Mouse (Mus musculus): ENCODE results near the gene Ulk3.
A peak's percentile ranks its signal among the peaks of the same experiment; 100 is the strongest.

The Ulk3 gene

DNA sequence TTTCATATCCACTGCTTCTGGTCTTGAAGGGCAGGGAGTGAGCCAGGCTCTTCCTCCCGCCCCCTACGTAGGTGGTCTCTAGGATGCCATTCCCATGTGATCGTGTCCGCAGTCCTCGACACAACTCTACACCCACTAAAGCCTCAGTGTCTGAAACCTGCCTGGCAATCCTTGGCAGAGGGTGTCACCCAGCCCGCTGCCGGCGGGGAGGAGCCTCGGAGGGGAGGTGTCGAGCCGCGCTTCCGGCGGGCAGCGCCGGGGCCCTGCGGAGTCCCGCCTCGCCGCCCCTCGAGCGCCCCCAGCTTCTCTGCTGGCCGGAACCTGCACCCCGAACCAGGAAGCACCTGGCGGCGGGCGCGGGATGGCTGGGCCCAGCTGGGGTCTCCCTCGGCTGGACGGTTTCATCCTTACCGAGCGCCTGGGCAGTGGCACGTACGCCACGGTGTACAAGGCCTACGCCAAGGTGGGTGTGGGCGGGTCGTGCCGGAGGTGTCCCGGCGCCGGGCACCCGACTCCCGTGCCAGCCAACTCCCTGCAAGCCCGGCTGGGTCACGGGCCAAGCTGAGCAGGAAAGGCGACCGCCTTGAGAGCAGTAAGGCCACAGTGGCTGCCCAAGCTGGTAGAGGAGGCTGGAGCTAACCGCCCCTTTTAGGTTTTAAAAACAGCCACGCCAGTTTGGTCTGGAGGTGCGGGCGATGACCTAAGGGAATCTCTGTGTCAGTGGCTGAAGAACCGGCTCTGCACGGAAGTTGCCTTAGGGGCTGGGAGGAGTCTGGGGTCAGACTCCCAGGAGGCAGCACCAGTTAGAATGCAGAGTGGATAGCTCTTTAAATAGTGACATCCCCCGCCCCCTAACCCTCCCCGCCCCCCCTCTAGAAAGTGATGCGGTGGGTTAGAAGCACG, at the start of gene Ulk3:
Gene Ulk3 (plus strand): TSS at position 229 of the 903 bp plus-strand sequence.
- peak; percentile 66 for DNase-seq (ENCODE audit: low spot score)

DNA sequence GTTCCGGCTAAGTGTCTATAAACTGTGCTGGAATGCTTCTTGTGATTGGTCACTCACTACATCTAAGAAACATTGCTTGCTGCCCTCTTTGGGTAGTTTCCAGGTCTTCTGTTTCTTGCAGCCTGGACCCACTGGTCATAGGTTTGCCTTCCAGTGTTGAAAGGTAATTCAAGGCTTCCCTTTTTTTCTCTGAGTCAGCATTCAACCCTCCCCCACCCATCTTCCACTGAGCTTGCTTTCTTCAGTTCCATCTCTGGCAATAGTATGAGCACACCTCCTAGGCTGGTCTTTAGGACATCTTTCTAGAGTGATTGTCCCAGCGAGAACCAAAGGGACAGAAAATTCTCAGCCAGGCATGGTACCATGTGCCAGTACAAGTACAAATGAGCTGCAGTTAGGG, 49.7 kb upstream of the Ulk3 start:
- DNase-seq (ENCODE audit: low spot score) = no peak

DNA sequence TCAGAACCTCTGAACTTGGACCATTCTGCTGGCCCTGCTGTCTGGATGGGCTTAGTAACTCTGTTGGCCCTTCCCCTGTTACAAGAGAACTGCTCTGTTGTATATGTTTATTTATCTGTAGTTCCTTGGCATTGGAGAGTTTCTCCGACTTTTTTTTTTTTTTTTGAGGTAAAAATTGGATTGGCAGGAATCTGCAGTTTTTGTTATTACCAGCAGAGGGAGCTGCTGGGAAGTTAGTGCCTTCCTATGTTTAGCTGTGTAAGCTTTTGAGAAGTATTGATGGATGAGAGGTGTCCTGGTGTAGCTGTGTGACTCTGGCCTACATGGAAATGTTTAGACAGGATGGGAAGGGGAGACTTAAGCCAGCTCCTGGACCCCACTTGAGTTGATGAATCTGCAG, 47.9 kb upstream of the Ulk3 start:
- no peak for DNase-seq (ENCODE audit: low spot score)

DNA sequence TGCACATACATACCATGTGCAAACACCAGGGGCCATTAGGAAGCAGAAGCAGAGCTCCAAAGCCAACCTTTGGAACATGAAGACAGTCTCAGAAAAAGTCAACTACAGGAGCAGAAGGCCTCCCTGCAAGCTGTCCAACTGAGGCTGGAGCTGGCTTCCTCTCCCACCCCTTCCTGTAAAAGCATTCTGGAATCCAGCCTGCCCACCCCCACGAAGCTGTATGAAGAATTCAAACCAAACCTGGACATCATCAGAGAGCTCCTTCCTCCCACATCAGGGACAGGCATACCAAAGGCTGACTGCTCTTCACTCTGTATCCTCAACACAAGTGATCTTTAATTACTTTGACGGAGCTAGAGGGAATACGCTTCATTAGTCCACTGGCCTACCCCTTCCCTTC, 45.3 kb upstream of the Ulk3 start:
- no peak for DNase-seq (ENCODE audit: low spot score)

DNA sequence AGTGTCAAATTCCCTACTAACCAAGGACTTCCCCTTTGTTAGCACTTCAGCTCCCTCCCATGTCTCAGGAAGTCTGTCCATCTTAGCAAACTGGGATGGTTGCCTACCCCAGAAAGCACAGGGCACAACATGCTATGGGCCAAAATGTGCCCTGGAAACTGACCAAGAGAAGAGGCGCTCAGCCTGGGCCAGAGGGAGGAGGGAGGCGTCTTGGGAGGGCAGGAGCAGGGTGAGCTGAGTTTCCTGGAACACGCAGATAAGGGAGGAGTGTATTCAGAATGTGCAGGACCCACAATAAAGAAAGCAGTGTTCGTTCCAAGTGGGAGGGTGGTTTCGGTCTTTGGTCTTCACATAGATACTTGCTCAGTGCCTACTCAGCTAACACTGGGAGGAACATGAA, 42.0 kb upstream of the Ulk3 start:
- no peak for DNase-seq (ENCODE audit: low spot score)

DNA sequence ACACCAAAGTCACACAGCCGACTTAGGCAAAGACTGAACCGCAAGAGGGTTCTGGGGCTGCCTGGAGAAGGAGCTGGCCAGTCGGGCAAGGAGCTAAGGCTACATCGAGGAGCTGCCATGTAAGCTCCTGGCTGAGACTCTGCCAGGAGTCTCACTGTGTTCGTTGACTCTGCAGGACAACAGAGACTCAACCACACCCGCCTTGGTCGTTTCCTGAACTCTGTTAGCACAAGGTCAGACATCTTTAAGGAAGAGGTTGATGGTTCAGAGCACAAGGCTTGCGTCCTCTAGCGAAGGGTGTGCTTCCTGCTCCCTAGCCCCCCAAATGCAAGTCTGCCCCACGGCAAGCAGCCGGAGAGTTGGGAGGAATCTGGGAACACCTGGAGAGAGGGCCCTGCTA, 41.4 kb upstream of the Ulk3 start:
- DNase-seq (ENCODE audit: low spot score) = no peak

DNA sequence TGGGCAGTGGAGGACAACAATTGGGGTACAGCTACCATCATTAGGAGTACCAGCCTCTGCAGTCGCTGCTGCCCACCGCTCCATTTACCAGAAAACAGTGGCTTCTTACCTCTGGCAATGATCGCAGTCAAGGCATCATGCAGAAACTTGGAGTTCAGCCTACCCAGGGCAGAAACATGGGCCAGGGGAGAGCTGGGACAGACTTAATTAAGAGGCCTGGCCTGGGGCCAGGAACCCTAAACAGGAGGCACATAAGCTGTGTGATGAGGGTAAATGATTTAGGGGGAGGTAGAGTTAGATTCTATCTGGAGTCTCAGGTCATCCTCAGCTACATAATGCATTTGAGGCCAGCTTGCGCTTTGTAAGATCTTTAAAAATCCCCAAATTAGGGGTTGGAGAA, 40.1 kb upstream of the Ulk3 start:
- DNase-seq (ENCODE audit: low spot score) = no peak

DNA sequence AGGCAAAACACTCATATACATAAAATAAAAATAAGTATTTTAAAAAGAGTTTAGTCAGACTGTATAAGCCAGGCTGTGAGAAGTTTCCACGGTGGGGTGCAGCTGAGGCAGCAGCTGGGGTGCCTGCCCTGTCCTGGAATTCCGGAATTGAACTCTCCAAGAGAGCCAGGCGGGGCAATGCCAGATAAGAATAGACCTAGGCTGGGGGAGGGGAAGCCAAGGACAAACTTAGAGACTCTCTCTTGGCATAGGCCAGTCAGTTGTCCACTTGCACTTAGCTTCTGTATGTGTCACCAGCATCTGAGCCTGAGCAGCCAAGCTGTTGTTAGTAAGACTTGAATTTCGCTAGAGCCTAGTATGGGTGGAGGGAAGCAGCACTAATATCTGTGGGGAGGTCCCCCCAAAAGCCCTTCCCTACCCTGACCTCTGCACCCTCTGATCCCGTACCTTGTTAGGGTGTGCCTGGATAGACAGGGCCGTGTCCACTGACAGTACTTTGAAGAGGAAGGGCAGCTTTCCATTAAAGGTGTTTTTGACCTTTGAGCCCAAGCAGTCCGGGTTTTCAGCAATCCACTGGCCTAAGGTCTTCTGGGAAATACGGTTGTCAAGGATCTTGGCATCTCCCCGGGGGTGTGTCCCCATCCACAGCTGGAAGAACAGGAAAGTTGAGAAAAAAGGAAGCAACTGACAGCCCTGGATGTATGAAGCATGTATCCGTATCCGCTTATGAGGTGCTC, 39.0 kb upstream of the Ulk3 start:
- no peak for DNase-seq (ENCODE audit: low spot score)

DNA sequence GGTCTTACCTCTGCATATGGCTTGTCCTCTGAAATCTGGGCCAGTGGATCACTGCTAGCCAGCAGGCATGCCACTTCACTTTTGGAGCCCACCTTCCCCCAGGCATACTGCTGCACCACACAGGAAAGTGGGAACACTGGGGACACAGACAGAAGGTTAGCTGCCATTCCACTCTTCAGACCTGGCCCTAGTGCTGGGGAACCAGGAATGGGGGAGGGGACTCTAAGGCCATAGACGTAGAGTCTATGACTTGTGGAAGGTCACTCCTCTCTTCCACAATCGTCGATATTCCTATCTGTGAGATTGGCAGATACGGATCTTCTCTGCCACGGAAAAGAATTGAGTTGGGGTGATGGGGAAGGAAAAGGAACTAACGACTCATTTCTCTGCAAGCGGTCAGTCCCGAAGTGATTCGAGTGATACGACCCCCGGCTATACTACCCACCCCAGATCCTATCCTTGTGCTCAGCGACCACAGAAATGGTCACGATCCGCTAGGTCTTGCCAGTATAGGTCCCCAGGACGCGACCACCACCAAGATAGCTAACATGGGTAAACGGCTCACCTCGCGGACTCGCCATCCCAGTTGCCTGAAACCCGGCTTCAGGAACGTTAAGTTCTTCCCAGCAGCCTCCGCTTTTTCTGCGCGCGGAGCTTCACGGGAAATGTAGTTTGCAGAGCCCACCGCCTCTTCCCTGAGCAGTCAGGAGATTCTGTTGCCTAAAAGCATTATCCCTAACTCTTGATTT, 36.9 kb upstream of the Ulk3 start, which contains the start of gene Mpi:
Gene Mpi (minus strand): TSS at position 625 of the 749 bp plus-strand sequence.
- DNase-seq (ENCODE audit: low spot score) = no peak

DNA sequence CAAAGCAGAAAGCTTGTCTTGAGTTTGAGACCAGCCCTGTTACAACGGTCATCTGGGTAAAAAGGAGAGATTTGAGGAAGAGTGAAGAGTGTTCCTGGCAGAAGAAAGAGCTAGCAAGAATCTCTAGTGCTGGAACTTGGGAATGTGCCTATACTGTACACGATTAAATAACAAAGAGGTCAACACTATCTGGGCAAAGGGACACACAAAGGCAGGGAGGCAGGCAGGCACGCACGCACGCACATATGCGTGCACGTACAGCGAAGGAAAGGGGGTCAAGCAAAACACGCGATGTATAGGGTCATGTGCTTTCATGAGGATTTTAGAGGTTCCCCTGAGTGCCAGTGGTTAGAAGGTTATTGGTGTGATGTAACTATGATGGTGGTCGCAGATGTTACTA, 36.1 kb upstream of the Ulk3 start:
- no peak for DNase-seq (ENCODE audit: low spot score)

DNA sequence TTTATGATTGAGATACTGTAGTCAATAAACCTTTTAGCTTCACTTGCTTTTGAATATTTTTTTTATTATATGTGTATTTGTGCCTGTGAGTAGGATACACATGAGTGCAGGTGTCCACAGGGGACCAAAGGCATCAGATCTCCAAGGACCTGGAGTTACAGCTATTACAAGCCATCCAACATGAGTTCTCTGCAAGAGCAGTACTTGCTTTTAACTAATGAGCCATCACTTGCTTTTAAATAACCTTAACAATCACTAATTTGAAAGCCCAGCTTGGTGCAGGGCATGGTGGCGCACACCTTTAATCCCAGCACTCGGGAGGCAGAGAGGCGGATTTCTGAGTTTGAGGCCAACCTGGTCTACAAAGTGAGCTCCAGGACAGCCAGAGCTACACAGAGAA, 34.5 kb upstream of the Ulk3 start:
- DNase-seq (ENCODE audit: low spot score) = no peak

DNA sequence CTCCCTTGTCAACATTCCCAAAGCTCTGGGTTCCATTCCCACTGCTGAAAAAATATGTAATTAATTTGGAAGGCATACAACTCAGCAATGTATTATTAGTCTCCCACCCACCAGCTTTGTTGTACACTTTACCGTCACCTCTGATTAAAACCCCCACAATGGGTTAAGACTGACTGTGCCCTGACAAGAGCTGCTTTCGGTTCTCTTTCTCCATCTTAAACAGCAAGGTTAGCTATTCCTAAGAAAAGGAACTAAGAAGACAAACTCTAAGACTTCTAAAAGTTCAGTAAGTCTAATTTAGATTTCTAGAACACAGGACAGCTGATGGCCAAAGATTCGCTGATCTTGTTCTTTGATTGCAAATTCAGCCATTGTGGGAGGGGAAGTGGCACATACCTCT, 32.0 kb upstream of the Ulk3 start:
- no peak for DNase-seq (ENCODE audit: low spot score)

DNA sequence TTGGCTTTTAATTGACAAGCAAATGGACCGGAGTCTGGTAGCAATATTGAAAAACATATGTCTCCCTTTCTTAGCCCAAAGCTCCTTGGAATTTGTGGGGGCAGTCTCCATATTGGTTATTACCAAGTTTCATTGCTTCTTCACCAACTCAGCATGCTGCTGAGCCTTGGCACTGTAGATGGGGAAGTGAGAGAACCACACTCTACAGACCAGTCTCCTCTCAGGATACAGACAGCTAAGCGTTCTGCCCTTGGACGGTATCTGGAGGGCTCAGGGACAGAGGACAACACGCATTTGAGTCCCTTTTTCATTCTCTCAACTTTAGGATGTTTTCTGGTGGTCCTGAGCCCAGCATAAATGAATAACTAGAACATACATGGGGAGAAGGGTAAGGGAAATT, 30.6 kb upstream of the Ulk3 start:
- DNase-seq (ENCODE audit: low spot score) = no peak

DNA sequence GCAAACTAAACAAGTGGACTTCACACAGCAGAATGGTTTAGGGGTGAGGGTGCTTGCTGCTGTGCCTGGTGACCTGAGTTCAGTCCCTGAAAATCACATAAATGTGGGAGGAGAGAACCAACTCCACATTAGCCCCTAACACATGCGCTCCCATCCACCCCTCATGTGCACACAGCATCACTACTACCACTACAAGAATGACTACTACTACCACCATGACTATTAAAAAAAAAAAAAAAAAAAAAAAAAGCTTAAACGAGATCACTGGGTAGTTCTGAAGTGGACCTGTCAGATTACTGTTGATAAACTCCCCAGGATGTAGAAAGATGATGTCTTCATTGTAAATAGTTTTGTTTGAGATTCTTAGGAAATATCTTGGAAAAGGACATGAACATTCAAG, 29.7 kb upstream of the Ulk3 start:
- no peak for DNase-seq (ENCODE audit: low spot score)

DNA sequence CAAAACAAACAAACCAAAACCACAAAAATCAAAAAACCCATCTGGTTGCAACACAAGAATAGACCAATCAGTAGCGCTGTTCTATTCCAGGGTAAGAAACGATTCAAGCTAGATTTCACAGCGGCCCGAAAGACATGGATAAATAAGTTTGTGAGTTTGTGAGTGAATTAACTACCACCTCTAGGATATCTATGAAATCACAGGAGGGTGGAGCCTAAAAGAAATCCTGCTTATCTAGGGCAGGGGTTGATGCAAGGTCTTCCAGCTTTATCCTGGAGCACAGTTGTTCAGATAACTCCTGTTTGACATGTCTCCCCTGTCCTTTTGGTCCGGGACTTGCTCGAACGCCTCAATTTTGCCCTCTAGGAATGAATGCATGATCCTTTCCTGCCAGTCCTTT, 29.0 kb upstream of the Ulk3 start:
- DNase-seq (ENCODE audit: low spot score) = no peak

DNA sequence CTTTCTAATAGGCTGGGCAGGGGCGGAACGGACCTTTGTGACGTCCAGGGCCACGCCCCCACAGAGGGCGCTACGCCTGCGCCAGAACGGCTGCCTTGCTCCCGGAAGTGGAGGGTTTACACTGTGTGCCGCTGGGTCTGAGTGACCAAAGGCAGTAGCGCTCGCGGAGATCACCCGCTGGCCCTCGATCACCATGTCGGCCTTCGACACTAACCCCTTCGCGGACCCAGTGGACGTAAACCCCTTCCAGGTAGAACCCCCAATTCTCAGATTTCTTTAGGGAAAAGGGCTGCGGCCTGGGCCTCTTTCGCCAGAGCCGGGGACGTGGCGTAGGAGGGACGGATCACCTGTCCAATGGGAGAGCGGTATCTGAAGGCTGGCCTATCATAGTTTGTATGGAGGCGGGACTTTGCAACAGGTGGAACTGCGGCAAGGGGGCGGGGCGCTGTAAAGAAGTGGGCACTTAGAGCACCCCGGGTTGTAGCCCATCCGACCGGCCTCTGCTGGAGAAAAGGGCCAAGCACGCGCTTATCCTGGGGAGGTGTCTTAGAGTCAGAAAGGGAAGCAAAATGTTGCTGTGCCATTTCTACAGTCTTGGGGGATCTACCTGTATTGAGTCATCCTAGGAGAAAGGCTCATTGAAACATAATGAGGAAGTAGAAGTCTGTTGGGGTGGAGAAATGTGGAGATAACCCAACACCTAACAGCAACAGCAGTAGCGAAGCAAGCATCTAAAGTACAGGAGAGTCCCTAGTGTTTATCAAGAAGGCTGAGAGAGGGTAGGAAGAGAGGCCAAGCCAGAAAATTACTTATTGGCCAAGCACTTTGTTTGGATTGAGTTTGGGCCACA, 28.2 kb upstream of the Ulk3 start, which contains the start of gene Scamp2:
Gene Scamp2 (plus strand): TSS at position 83 of the 850 bp plus-strand sequence.
- peak; percentile 88 for DNase-seq (ENCODE audit: low spot score)

DNA sequence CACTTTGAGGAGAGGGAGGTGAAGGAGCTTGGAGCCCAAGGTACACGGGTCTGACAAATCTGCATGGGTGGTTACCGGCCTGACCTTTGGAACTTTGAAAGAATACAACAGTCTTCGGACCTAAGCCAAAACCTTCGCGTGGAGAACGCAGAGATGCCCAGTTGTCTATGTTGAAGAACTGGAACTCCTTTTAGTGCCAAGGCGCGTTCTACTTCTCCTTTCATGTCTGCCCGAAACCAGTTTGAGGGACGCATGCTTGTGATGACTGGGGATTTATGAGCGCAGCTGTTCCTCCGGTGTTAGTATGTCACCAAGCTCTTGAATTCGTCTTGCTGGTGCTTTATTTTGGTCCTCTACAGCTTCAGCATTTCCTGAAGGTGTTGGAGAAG, 27.5 kb upstream of the Ulk3 start:
- no peak for DNase-seq (ENCODE audit: low spot score)

DNA sequence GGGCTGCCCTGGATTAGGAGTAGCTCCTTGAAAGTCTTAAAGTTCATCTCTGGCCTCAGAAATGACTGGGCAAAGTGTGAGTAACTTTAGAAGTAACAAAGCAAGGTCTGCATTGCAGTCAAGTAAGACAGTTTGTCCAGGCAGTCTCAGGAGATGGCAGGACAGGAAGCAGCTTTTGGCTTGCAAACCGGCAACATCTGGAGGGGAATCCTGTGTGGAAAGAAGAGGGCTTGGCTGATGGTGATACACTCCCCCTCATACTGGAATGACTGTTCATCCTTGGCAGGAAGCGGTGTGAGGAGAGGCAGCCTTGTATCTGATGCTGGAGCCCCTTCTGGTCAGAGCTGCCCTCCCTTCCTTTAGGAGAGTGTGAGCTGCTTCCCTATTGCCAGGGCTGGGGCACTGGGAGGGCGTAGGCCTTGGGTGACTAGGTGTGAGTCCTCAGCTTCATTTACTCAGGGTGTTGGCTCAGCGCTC, 26.3 kb upstream of the Ulk3 start:
- no peak for DNase-seq (ENCODE audit: low spot score)

DNA sequence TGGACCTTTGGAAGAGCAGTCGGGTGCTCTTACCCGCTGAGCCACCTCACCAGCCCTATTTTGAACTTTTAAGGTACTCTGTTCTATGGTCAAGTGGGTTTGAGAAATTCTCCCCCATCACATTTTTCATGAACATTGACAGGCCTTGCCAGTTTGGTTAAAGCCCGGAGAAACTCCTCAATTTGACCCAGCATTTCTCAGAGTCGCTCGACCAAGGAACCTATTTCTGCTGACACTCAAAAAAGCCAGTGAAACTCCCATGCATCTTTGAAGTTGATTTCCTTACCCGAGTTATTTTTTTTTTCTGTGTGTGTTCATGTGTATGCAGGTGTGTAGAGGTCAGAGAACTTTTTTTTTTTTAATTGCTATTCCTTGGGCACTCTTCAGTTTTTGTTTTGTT, 24.6 kb upstream of the Ulk3 start:
- no peak for DNase-seq (ENCODE audit: low spot score)

DNA sequence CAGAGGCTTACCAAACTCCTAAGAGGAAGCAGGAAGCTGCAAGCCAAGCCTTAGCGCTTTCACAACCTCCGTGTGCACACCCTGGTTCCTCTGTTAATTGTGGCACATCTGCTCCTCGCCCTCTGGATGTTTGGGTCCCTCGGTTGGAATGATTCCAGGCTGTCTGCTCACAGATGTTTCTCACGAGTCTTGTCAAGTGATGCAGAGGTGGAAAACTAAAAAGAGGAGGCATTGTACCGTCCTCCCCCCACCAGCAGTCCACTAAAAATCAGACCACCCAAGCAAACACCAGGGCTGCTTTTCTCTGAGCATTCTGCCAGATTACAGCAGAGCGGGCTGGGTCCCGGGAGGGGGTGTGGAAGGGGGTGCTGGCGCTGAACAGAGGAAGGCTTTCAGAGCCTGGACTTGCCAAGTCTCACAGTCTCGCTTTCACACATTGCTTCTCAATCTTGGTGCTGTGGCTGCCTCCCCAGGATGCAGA, 23.5 kb upstream of the Ulk3 start:
- DNase-seq (ENCODE audit: low spot score) = peak; percentile 51

DNA sequence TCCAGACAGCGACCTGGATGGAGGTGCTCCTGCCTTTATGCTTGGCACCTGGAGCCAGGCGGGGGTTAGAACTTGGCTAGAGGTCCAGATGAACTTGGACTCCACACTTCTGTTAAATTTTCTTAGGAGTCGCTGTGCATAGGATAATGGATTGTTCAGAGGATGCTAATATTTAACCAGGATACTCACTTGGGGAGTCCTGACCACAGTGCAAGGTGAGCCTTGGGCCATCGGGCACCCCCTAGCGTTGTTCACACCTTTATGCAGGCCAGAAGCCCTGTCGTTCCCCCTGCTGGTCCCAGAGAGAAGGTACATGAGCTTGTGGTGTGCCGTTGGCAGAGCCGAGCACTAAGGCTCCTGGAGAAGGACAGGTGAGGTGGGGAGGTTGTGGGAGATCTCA, 22.4 kb upstream of the Ulk3 start:
- no peak for DNase-seq (ENCODE audit: low spot score)
